Mouse (Mus musculus) MEL (cell line): ENCODE results near the gene Frmd4a. TPM values are rescaled to one million over a fixed set of nuclear protein-coding genes. Genes with fewer than 3 reads are reported as not detected.

Experiments used
- DNase-seq: peaks from one replicate; pipeline ENCODE4 v3.0.0; 2011; ENCODE audit warnings: low read depth, low spot score
- H3K27ac ChIP-seq: 2 replicates; pipeline ENCODE4 v1.5.1; 2012; ENCODE audit warnings: low read depth, mild to moderate bottlenecking, control low read depth, low read length, moderate library complexity; ENCODE audit not compliant: control insufficient read depth
- H3K27me3 ChIP-seq, 2 experiments: fragments of 150-350 bp in 1 of 2; sonication (generic) in 1 of 2; 2 replicates each; pipeline ENCODE4 v1.6.1; 2012; ENCODE audit warnings: low read length in 2 of 2, mild to moderate bottlenecking in 2 of 2, improper control_type of control experiment in 1 of 2, moderate library complexity in 1 of 2; ENCODE audit not compliant: insufficient read depth in 2 of 2, control insufficient read depth in 1 of 2
- H3K36me3 ChIP-seq, 2 experiments: 2 replicates each; pipeline ENCODE4 v1.6.1; 2012 to 2014; ENCODE audit warnings: low read length in 2 of 2, improper control_type of control experiment in 1 of 2, inconsistent platforms in 1 of 2, mild to moderate bottlenecking in 1 of 2; ENCODE audit not compliant: insufficient read depth in 2 of 2, control insufficient read depth in 1 of 2
- H3K4me1 ChIP-seq, 2 experiments: fragments of 150-350 bp in 1 of 2; sonication (generic) in 1 of 2; 2 replicates each; pipeline ENCODE4 v1.6.1; 2012; ENCODE audit warnings: low read length in 2 of 2, improper control_type of control experiment in 1 of 2, mild to moderate bottlenecking in 1 of 2; ENCODE audit not compliant: insufficient read depth in 2 of 2, control insufficient read depth in 1 of 2
- H3K4me3 ChIP-seq, 2 experiments: fragments of 150-350 bp in 1 of 2; sonication (generic) in 1 of 2; 2 replicates each; pipeline ENCODE4 v1.5.1; 2012; ENCODE audit warnings: low read depth in 2 of 2, low read length in 2 of 2, mild to moderate bottlenecking in 2 of 2, moderate library complexity in 2 of 2, control low read depth in 1 of 2, improper control_type of control experiment in 1 of 2; ENCODE audit not compliant: control insufficient read depth in 1 of 2, insufficient read depth in 1 of 2
- H3K79me2 ChIP-seq: 2 replicates; pipeline ENCODE4 v1.6.1; 2012; ENCODE audit warnings: mild to moderate bottlenecking, low read length, moderate library complexity; ENCODE audit not compliant: control insufficient read depth, poor library complexity, insufficient read depth
- H3K9ac ChIP-seq: 2 replicates; pipeline ENCODE4 v1.6.1; 2012; ENCODE audit warnings: low read depth, mild to moderate bottlenecking, control low read depth, low read length, moderate library complexity; ENCODE audit not compliant: control insufficient read depth, poor library complexity, severe bottlenecking
- H3K9me3 ChIP-seq: fragments of 150-350 bp; sonication (generic); replicated peaks from 2 replicates; pipeline ENCODE4 v1.6.1; 2012; ENCODE audit warnings: mild to moderate bottlenecking, low read length, improper control_type of control experiment, moderate library complexity; ENCODE audit not compliant: insufficient read depth
- BHLHE40 ChIP-seq: IDR thresholded peaks from 2 replicates; pipeline ENCODE4 v1.6.1; 2012; ENCODE audit warnings: low read depth, mild to moderate bottlenecking, inconsistent platforms, low read length, improper control_type of control experiment, borderline replicate concordance
- CHD1 ChIP-seq: IDR thresholded peaks from 2 replicates; pipeline ENCODE4 v1.6.1; 2012; ENCODE audit warnings: low read depth, mild to moderate bottlenecking, inconsistent platforms, low read length, improper control_type of control experiment
- CHD2 ChIP-seq: IDR thresholded peaks from 2 replicates; pipeline ENCODE4 v1.6.1; 2011; ENCODE audit warnings: low read length, improper control_type of control experiment
- CTCF ChIP-seq, 3 experiments: IDR thresholded peaks in 2 of 3; conservative IDR thresholded peaks in 1 of 3; 2 replicates each; pipeline ENCODE4 v1.5.1; 2011 to 2012; ENCODE audit warnings: low read length in 3 of 3, low read depth in 2 of 3, mild to moderate bottlenecking in 2 of 3, improper control_type of control experiment in 1 of 3, inconsistent platforms in 1 of 3, mixed read lengths in 1 of 3, moderate library complexity in 1 of 3; ENCODE audit not compliant: control insufficient read depth in 1 of 3, insufficient read depth in 1 of 3, poor library complexity in 1 of 3, severe bottlenecking in 1 of 3
- ELF1 ChIP-seq: IDR thresholded peaks from 2 replicates; pipeline ENCODE4 v1.6.1; 2014; ENCODE audit warnings: low read depth, mild to moderate bottlenecking, inconsistent platforms, low read length, improper control_type of control experiment, moderate library complexity
- ETS1 ChIP-seq: IDR thresholded peaks from 2 replicates; pipeline ENCODE4 v1.6.1; 2012; ENCODE audit warnings: low read depth, mild to moderate bottlenecking, inconsistent platforms, low read length, improper control_type of control experiment, moderate library complexity
- GABPA ChIP-seq: IDR thresholded peaks from 2 replicates; pipeline ENCODE4 v1.6.1; 2012; ENCODE audit warnings: low read depth, mild to moderate bottlenecking, inconsistent platforms, low read length, improper control_type of control experiment, moderate library complexity
- GATA1 ChIP-seq: IDR thresholded peaks from 2 replicates; pipeline ENCODE4 v1.6.1; 2011; ENCODE audit warnings: low read depth, low read length, improper control_type of control experiment
- HCFC1 ChIP-seq: IDR thresholded peaks from 2 replicates; pipeline ENCODE4 v1.6.1; 2012; ENCODE audit warnings: low read depth, mild to moderate bottlenecking, inconsistent platforms, low read length, improper control_type of control experiment, moderate library complexity
- JUND ChIP-seq: IDR thresholded peaks from 2 replicates; pipeline ENCODE4 v1.6.1; 2011; ENCODE audit warnings: low read depth, mild to moderate bottlenecking, improper control_type of control experiment, low read length
- MAX ChIP-seq: IDR thresholded peaks from 2 replicates; pipeline ENCODE4 v1.6.1; 2011; ENCODE audit warnings: low read length, improper control_type of control experiment
- MAZ ChIP-seq: IDR thresholded peaks from 2 replicates; pipeline ENCODE4 v1.6.1; 2012; ENCODE audit warnings: low read depth, mild to moderate bottlenecking, inconsistent platforms, low read length, improper control_type of control experiment
- MEF2A ChIP-seq: IDR thresholded peaks from 2 replicates; pipeline ENCODE4 v1.6.1; 2014; ENCODE audit warnings: low read depth, mild to moderate bottlenecking, inconsistent platforms, low read length, improper control_type of control experiment; ENCODE audit not compliant: poor library complexity, insufficient replicate concordance, severe bottlenecking; ENCODE audit errors: extremely low read depth
- MXI1 ChIP-seq: IDR thresholded peaks from 2 replicates; pipeline ENCODE4 v1.6.1; 2011; ENCODE audit warnings: mild to moderate bottlenecking, low read depth, low read length, improper control_type of control experiment
- MYB ChIP-seq: IDR thresholded peaks from 2 replicates; pipeline ENCODE4 v1.6.1; 2011; ENCODE audit warnings: mild to moderate bottlenecking, low read depth, low read length, improper control_type of control experiment
- MYC ChIP-seq: IDR thresholded peaks from 2 replicates; pipeline ENCODE4 v1.6.1; 2011; ENCODE audit warnings: low read depth, mild to moderate bottlenecking, low read length, improper control_type of control experiment, moderate library complexity
- NELFE ChIP-seq: IDR thresholded peaks from 2 replicates; pipeline ENCODE4 v1.6.1; 2011; ENCODE audit warnings: low read depth, low read length, improper control_type of control experiment
- NRF1 ChIP-seq: IDR thresholded peaks from 2 replicates; pipeline ENCODE4 v1.6.1; 2014; ENCODE audit warnings: low read depth, mild to moderate bottlenecking, inconsistent platforms, low read length, improper control_type of control experiment, moderate library complexity; ENCODE audit not compliant: poor library complexity, insufficient read depth, severe bottlenecking
- POLR2AphosphoS5 ChIP-seq: IDR thresholded peaks from 2 replicates; pipeline ENCODE4 v1.6.1; 2012; ENCODE audit warnings: low read depth, borderline replicate concordance, mild to moderate bottlenecking, inconsistent platforms, low read length, moderate library complexity, mixed read lengths
- RAD21 ChIP-seq: IDR thresholded peaks from 2 replicates; pipeline ENCODE4 v1.6.1; 2011; ENCODE audit warnings: mild to moderate bottlenecking, low read depth, low read length, improper control_type of control experiment
- RCOR1 ChIP-seq: IDR thresholded peaks from 2 replicates; pipeline ENCODE4 v1.6.1; 2012; ENCODE audit warnings: low read depth, mild to moderate bottlenecking, inconsistent platforms, low read length, improper control_type of control experiment
- SIN3A ChIP-seq: IDR thresholded peaks from 2 replicates; pipeline ENCODE4 v1.6.1; 2012; ENCODE audit warnings: low read length, improper control_type of control experiment, inconsistent platforms
- SMC3 ChIP-seq: IDR thresholded peaks from 2 replicates; pipeline ENCODE4 v1.6.1; 2011; ENCODE audit warnings: low read depth, low read length, improper control_type of control experiment
- TAL1 ChIP-seq: IDR thresholded peaks from 2 replicates; pipeline ENCODE4 v1.6.1; 2012; ENCODE audit warnings: mild to moderate bottlenecking, inconsistent platforms, low read length, moderate library complexity, mixed read lengths
- TBP ChIP-seq: IDR thresholded peaks from 2 replicates; pipeline ENCODE4 v1.8.0; 2011; ENCODE audit warnings: low read depth, low read length, improper control_type of control experiment
- USF2 ChIP-seq, 2 experiments: IDR thresholded peaks; 2 replicates each; pipeline ENCODE4 v1.6.1; 2011 to 2012; ENCODE audit warnings: improper control_type of control experiment in 2 of 2, low read length in 2 of 2, borderline replicate concordance in 1 of 2, inconsistent platforms in 1 of 2, low read depth in 1 of 2, mild to moderate bottlenecking in 1 of 2; ENCODE audit not compliant: insufficient read depth in 1 of 2
- ZC3H11A ChIP-seq: IDR thresholded peaks from 2 replicates; pipeline ENCODE4 v1.6.1; 2012; ENCODE audit warnings: low read depth, mild to moderate bottlenecking, inconsistent platforms, low read length, improper control_type of control experiment
- ZMIZ1 ChIP-seq: IDR thresholded peaks from 2 replicates; pipeline ENCODE4 v1.6.1; 2012; ENCODE audit warnings: low read depth, mild to moderate bottlenecking, inconsistent platforms, low read length, improper control_type of control experiment, moderate library complexity
- ZNF384 ChIP-seq: IDR thresholded peaks from 2 replicates; pipeline ENCODE4 v1.6.1; 2012; ENCODE audit warnings: low read depth, mild to moderate bottlenecking, inconsistent platforms, low read length, improper control_type of control experiment
- polyA plus RNA-seq, 2 experiments: library from polyadenylated mRNA; stranded (reverse) in 1 of 2; unstranded in 1 of 2; fragments of >175 nt in 1 of 2; fragments of >200 nt in 1 of 2; gene quantifications; 2 replicates each; pipeline versions ENCODE4 v1.2.1 to v1.2.4; 2012; ENCODE audit warnings: low replicate concordance in 2 of 2, low read depth in 1 of 2; ENCODE audit not compliant: insufficient read length in 2 of 2, insufficient read depth in 1 of 2, missing spikeins in 1 of 2
- total RNA-seq: library from RNA; depleted of rRNA; stranded (reverse); fragments of 300-350 nt; gene quantifications from 2 replicates; pipeline ENCODE4 v1.2.3, GENCODE M21; 2012

The Frmd4a gene
- total and polyA plus RNA-seq, 3 experiments = 6.4 to 14.4 TPM; not detected in 1

DNA sequence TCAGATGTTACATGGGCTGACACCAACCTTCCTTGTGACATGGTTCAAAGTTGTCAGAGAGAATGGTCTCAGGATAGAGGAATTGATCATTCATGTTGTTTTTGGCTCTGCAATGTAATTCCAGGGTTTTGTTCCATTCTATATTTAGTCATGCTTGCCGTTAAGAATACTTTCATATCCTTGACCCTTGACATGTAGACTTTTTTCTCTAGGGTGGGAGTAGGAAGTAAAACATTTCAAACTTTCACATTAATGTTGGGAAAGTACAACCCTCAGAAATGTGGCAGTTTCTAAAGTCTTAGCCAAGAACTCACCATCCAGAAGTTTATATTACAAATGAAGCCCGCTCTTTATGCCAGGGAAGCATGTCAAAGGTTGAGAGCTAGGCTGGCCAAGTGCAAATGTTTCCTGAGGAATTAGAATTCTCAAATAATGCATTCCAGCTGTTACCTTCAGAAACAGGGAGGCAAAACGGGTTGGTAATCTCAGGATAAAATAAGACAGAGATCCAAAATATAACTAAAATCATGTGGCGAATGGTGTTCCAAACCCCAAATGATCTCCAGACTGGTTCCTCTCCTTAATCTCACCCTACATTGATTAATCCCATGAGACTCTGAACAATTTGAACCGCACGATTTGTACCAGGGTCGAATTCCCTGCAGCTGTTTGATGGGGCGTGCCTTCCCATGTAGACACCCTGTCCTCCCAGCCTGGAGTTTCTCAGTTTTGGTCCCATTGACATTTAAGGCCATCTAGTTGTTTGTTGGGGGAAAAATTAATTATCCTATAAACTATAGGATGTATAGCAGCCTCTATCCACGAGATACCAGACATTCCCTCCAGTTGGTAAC lies 344.7 kb downstream of the Frmd4a start:
- no peak for DNase-seq
- no peak overlapping the region for H3K9ac ChIP-seq
- TF ChIP-seq ZC3H11A = no peak
- no peak for TF ChIP-seq MAX
- no peak for TF ChIP-seq TBP
- no peak for TF ChIP-seq MXI1
- TF ChIP-seq SMC3 = no peak
- TF ChIP-seq GABPA = no peak
- TF ChIP-seq CTCF (IDR thresholded peaks at IDR 0.05 in 2 of 3, conservative IDR thresholded peaks at IDR 0.05 in 1 of 3; ENCODE audit: control insufficient read depth in 1 of 3, insufficient read depth in 1 of 3, low read depth in 2 of 3, low read length in 3 of 3, poor library complexity in 1 of 3, severe bottlenecking in 1 of 3) = no peak
- TF ChIP-seq JUND = no peak
- TF ChIP-seq CHD2 = no peak
- no peak for TF ChIP-seq HCFC1
- no peak for TF ChIP-seq RAD21
- no peak for TF ChIP-seq ELF1
- no peak for TF ChIP-seq BHLHE40
- no peak for TF ChIP-seq ETS1
- no peak for TF ChIP-seq MEF2A
- TF ChIP-seq CHD1 = no peak
- TF ChIP-seq GATA1 = no peak
- no peak for TF ChIP-seq MYC
- no peak for TF ChIP-seq ZNF384
- no peak for TF ChIP-seq MYB
- TF ChIP-seq, all 39 proteins: peak for 0
- H3K9me3 ChIP-seq = no peaks in the 10 kb centered on the region
- no peak overlapping the region for H3K4me3 ChIP-seq
- no peaks in the 10 kb centered on the region; a peak in 3 of 4 replicates for H3K27me3 ChIP-seq
- no peaks in the 10 kb centered on the region for H3K79me2 ChIP-seq
- no peak overlapping the region for H3K27ac ChIP-seq
- H3K36me3 ChIP-seq = no peaks in the 10 kb centered on the region
- no peaks in the 10 kb centered on the region for H3K4me1 ChIP-seq

DNA sequence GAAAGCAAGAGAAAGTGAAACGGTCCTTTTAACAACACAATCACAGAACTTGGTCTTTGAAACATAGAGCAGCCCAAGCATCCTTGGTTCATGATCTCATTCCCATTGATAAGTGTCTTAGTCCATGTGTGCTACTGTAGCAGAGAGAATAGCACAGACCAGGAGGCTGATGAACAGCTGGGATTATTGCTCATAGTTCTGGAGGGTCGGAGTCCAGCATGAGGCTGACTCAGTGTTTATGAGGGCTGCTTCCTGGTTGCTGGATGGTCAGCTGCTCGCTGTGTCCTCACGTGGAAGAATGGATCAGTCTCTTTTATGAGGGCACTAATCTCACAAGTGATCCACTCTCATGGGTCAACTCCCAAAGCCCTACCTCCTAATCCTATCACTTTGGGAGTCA lies 347.4 kb downstream of the Frmd4a start:
- DNase-seq = no peak
- Histone ChIP-seq H3K79me2 (no peaks in the 10 kb centered on the region), H3K27me3 (no peaks in the 10 kb centered on the region; a peak in 3 of 4 replicates), H3K4me1 (peaks cover 0 to 3% of the 10 kb centered on the region in 2 experiments; a peak in 1 of 4 replicates), H3K4me3 (no peak overlapping the region), H3K27ac (no peak overlapping the region), H3K9me3 (no peaks in the 10 kb centered on the region), H3K9ac (no peak overlapping the region), H3K36me3 (peaks cover 0 to 2% of the 10 kb centered on the region in 2 experiments; a peak in 1 of 4 replicates)
- TF ChIP-seq ZC3H11A = no peak
- TF ChIP-seq MAX = no peak
- TF ChIP-seq RCOR1 = no peak
- no peak for TF ChIP-seq SIN3A
- TF ChIP-seq NELFE = no peak
- TF ChIP-seq ZMIZ1 = no peak
- no peak for TF ChIP-seq POLR2AphosphoS5
- no peak for TF ChIP-seq MYB
- no peak for TF ChIP-seq MAZ
- no peak for TF ChIP-seq JUND
- TF ChIP-seq NRF1 = no peak
- no peak for TF ChIP-seq MYC
- TF ChIP-seq BHLHE40 = no peak
- TF ChIP-seq TAL1 = no peak
- no peak for TF ChIP-seq RAD21
- TF ChIP-seq USF2 (IDR thresholded peaks at IDR 0.05; ENCODE audit: borderline replicate concordance in 1 of 2, insufficient read depth in 1 of 2, low read depth in 1 of 2, low read length in 2 of 2) = no peak
